Mouse (Mus musculus) MEL (cell line): ENCODE data around the gene Neurl4.

Source experiments
- CTCF ChIP-seq, 3 experiments: IDR thresholded peaks in 2 of 3; conservative IDR thresholded peaks in 1 of 3; 2 replicates each; pipeline ENCODE4 v1.5.1; 2011 to 2012; ENCODE audit warnings: low read length in 3 of 3, low read depth in 2 of 3, mild to moderate bottlenecking in 2 of 3, improper control_type of control experiment in 1 of 3, inconsistent platforms in 1 of 3, mixed read lengths in 1 of 3, moderate library complexity in 1 of 3; ENCODE audit not compliant: control insufficient read depth in 1 of 3, insufficient read depth in 1 of 3, poor library complexity in 1 of 3, severe bottlenecking in 1 of 3
- EP300 ChIP-seq, 2 experiments: IDR thresholded peaks; 2 replicates each; pipeline ENCODE4 v1.6.1; 2011; ENCODE audit warnings: improper control_type of control experiment in 2 of 2, low read length in 2 of 2, low read depth in 1 of 2, mild to moderate bottlenecking in 1 of 2
- ETS1 ChIP-seq: IDR thresholded peaks from 2 replicates; pipeline ENCODE4 v1.6.1; 2012; ENCODE audit warnings: low read depth, mild to moderate bottlenecking, inconsistent platforms, low read length, improper control_type of control experiment, moderate library complexity
- GATA1 ChIP-seq: IDR thresholded peaks from 2 replicates; pipeline ENCODE4 v1.6.1; 2011; ENCODE audit warnings: low read depth, low read length, improper control_type of control experiment
- MAFK ChIP-seq: IDR thresholded peaks from 2 replicates; pipeline ENCODE4 v1.6.1; 2011; ENCODE audit warnings: low read depth, mild to moderate bottlenecking, low read length, improper control_type of control experiment, borderline replicate concordance
- MAX ChIP-seq: IDR thresholded peaks from 2 replicates; pipeline ENCODE4 v1.6.1; 2011; ENCODE audit warnings: low read length, improper control_type of control experiment
- POLR2A ChIP-seq, 2 experiments: IDR thresholded peaks; 2 replicates each; pipeline ENCODE4 v1.6.1; 2011 to 2012; ENCODE audit warnings: low read length in 2 of 2, mild to moderate bottlenecking in 2 of 2, control low read depth in 1 of 2, improper control_type of control experiment in 1 of 2, low read depth in 1 of 2, moderate library complexity in 1 of 2; ENCODE audit not compliant: control insufficient read depth in 1 of 2, insufficient read depth in 1 of 2, poor library complexity in 1 of 2
- POLR2AphosphoS2 ChIP-seq: IDR thresholded peaks from 2 replicates; pipeline ENCODE4 v1.6.1; 2011; ENCODE audit warnings: low read length, improper control_type of control experiment
- RAD21 ChIP-seq: IDR thresholded peaks from 2 replicates; pipeline ENCODE4 v1.6.1; 2011; ENCODE audit warnings: mild to moderate bottlenecking, low read depth, low read length, improper control_type of control experiment
- TAL1 ChIP-seq: IDR thresholded peaks from 2 replicates; pipeline ENCODE4 v1.6.1; 2012; ENCODE audit warnings: mild to moderate bottlenecking, inconsistent platforms, low read length, moderate library complexity, mixed read lengths
- TCF12 ChIP-seq: IDR thresholded peaks from 2 replicates; pipeline ENCODE4 v1.6.1; 2014; ENCODE audit warnings: low read depth, mild to moderate bottlenecking, inconsistent platforms, low read length, improper control_type of control experiment, moderate library complexity

- no peak for TF ChIP-seq TAL1
- no peak for TF ChIP-seq POLR2A (IDR thresholded peaks at IDR 0.05; ENCODE audit: control insufficient read depth in 1 of 2, insufficient read depth in 1 of 2, low read depth in 1 of 2, low read length in 2 of 2, poor library complexity in 1 of 2)
- no peak for TF ChIP-seq GATA1
- TF ChIP-seq ETS1: no peak
- peak; percentile 39 to 66 (median 47) for TF ChIP-seq CTCF (IDR thresholded peaks at IDR 0.05 in 2 of 3, conservative IDR thresholded peaks at IDR 0.05 in 1 of 3; ENCODE audit: control insufficient read depth in 1 of 3, insufficient read depth in 1 of 3, low read depth in 2 of 3, low read length in 3 of 3, poor library complexity in 1 of 3, severe bottlenecking in 1 of 3)
- TF ChIP-seq RAD21: peak; percentile 3; the same call in 1 of the 2 replicates
- no peak for TF ChIP-seq EP300 (IDR thresholded peaks at IDR 0.05; ENCODE audit: low read depth in 1 of 2, low read length in 2 of 2)
- TF ChIP-seq MAFK: no peak
- TF ChIP-seq TCF12: no peak
- TF ChIP-seq POLR2AphosphoS2: no peak
- TF ChIP-seq MAX: no peak
Measured at GRCm38 (mm10) chr11:69932254-69932653, 31.4 kb downstream of the Neurl4 start.
